Mouse (Mus musculus) ES-E14 (cell line): ENCODE measurements around the gene Samd1.

Experiments used
- CHD2 ChIP-seq: IDR thresholded peaks from 2 replicates; pipeline ENCODE4 v1.6.1; 2014; ENCODE audit warnings: mild to moderate bottlenecking, low read depth, low read length, inconsistent platforms
- HCFC1 ChIP-seq: IDR thresholded peaks from 2 replicates; pipeline ENCODE4 v1.6.1; 2012; ENCODE audit warnings: low read length, inconsistent platforms, borderline replicate concordance; ENCODE audit not compliant: insufficient read depth
- MAFK ChIP-seq: IDR thresholded peaks from 2 replicates; pipeline ENCODE4 v1.6.1; 2014; ENCODE audit warnings: mild to moderate bottlenecking, low read depth, low read length, inconsistent platforms; ENCODE audit not compliant: insufficient read depth
- ZC3H11A ChIP-seq: IDR thresholded peaks from 2 replicates; pipeline ENCODE4 v1.6.1; 2012; ENCODE audit warnings: low read depth, mild to moderate bottlenecking, inconsistent platforms, low read length, borderline replicate concordance
- ZNF384 ChIP-seq: IDR thresholded peaks from 2 replicates; pipeline ENCODE4 v1.6.1; 2012; ENCODE audit warnings: low read depth, low read length, inconsistent platforms

- TF ChIP-seq CHD2 (no peak), ZC3H11A (no peak), HCFC1 (no peak), MAFK (no peak), ZNF384 (no peak)
These were observed 2.4 kb downstream of the Samd1 start for GRCm38 (mm10) chr8:83999825-84000224.
